Mouse (Mus musculus) thymus, adult 2 months (tissue): ENCODE data around the gene Def6.

Experiments used
- CTCF ChIP-seq: fragments of 200-500 bp; IDR thresholded peaks from 2 replicates; pipeline ENCODE4 v1.5.1; 2012; ENCODE audit warnings: mild to moderate bottlenecking, control low read depth, low read length, moderate library complexity, borderline replicate concordance; ENCODE audit not compliant: control insufficient read depth, poor library complexity, insufficient read depth; ENCODE audit errors: extremely low read depth
- POLR2A ChIP-seq: fragments of 200-500 bp; IDR thresholded peaks from 2 replicates; pipeline ENCODE4 v1.6.1; 2012; ENCODE audit warnings: mild to moderate bottlenecking, low read length, control low read depth, moderate library complexity; ENCODE audit not compliant: control insufficient read depth, poor library complexity, insufficient read depth; ENCODE audit errors: extremely low read depth

GRCm38 (mm10) chr17:28188313-28188712 is 19.3 kb upstream of the Def6 start:
- TF ChIP-seq POLR2A, result no peak
- TF ChIP-seq CTCF, result no peak
